In genomic region chr2:39003106-39003505, GRCm38 (mm10) we compare ENCODE assay signal across 9 mouse cellular contexts. TPM values are rescaled to one million over a fixed set of nuclear protein-coding genes. Genes with fewer than 3 reads are reported as not detected.
DNase-seq lines count a peak whose midpoint lies in the region; ATAC-seq and TF ChIP-seq lines count a peak whose summit lies in the region.
"Had no signal": no experiment of that assay in that cellular context is flagged by ENCODE, and none has a peak within 500 bp of the region (broad histone marks: within the 10 kb centered on the region; RNA-seq: fewer than 3 reads in every experiment).

No protein-coding gene starts in this region.

- no peak for TF ChIP-seq POLR2A in bone marrow macrophage, adult 2 months (IDR thresholded peaks at IDR 0.05; ENCODE audit: borderline replicate concordance, low read depth, low read length)

- peak overlapping the region; percentile 95 for H3K4me3 ChIP-seq in bone marrow macrophage, adult 2 months (ENCODE audit: insufficient read depth, low read length)
- H3K4me3 ChIP-seq in intestine, embryonic 14.5 days (ENCODE audit: low read depth, low read length) = no peak overlapping the region
- peak overlapping the region; percentile 56; the same call in 1 of the 2 replicates for H3K4me3 ChIP-seq in midbrain, postnatal 0 days (ENCODE audit: low read depth, low read length)

- peaks cover 46% of the 10 kb centered on the region for H3K36me3 ChIP-seq in intestine, embryonic 14.5 days (ENCODE audit: control insufficient read depth, insufficient read depth, low read length)
- H3K36me3 ChIP-seq in midbrain, postnatal 0 days (ENCODE audit: insufficient read depth, low read length) = peaks cover 27% of the 10 kb centered on the region

- H3K9ac ChIP-seq in intestine, embryonic 14.5 days (ENCODE audit: low read length) = peak overlapping the region; percentile 13; the same call in 1 of the 2 replicates
- 0 out of 2 replicates have a peak overlapping the region, but pooled peaks have one; percentile 9 for H3K9ac ChIP-seq in midbrain, postnatal 0 days (replicated peaks; ENCODE audit: low read length, poor library complexity, severe bottlenecking)

- H3K4me1 ChIP-seq in bone marrow macrophage, adult 2 months (ENCODE audit: control insufficient read depth, insufficient read depth, low read length) = peaks cover 10% of the 10 kb centered on the region
- peaks cover 24% of the 10 kb centered on the region for H3K4me1 ChIP-seq in intestine, embryonic 14.5 days (replicated peaks; ENCODE audit: control insufficient read depth, insufficient read depth, low read length)
- peaks cover 7% of the 10 kb centered on the region; the same call in 1 of the 2 replicates for H3K4me1 ChIP-seq in midbrain, postnatal 0 days (ENCODE audit: insufficient read depth, low read length)

- no peaks in the 10 kb centered on the region for H3K27me3 ChIP-seq in intestine, embryonic 14.5 days (replicated peaks; ENCODE audit: control insufficient read depth, insufficient read depth, low read length)
- no peaks in the 10 kb centered on the region for H3K27me3 ChIP-seq in midbrain, postnatal 0 days (ENCODE audit: insufficient read depth, low read length)

- DNase-seq in kidney, adult 9 months = peak; percentile 10
- no peak for DNase-seq in kidney, postnatal 10 days
- DNase-seq in intestine, embryonic 14.5 days (ENCODE audit: low spot score) = no peak
- DNase-seq in midbrain, postnatal 0 days (ENCODE audit: low spot score) = no peak
- no peak for DNase-seq in layer of hippocampus, postnatal 14 days (ENCODE audit: low spot score in 2 of 2)
- no peak for DNase-seq in layer of hippocampus, adult 9-11 months
- DNase-seq: cerebellum, postnatal 36 days had no signal

- H3K27ac ChIP-seq in bone marrow macrophage, adult 2 months (ENCODE audit: insufficient read depth, low read depth, low read length) = no peak overlapping the region
- H3K27ac ChIP-seq in intestine, embryonic 14.5 days (ENCODE audit: low read depth) = no peak overlapping the region
- no peak overlapping the region for H3K27ac ChIP-seq in midbrain, postnatal 0 days (ENCODE audit: low read depth, low read length)

- peak overlapping the region; percentile 97 for H3K4me2 ChIP-seq in intestine, embryonic 14.5 days (ENCODE audit: low read length)
- H3K4me2 ChIP-seq in midbrain, postnatal 0 days (ENCODE audit: low read depth, low read length, poor library complexity, severe bottlenecking) = 0 out of 2 replicates have a peak overlapping the region, but pooled peaks have one; percentile 69

- H3K9me3 ChIP-seq in intestine, embryonic 14.5 days (ENCODE audit: control insufficient read depth, low read length) = no peaks in the 10 kb centered on the region
- no peaks in the 10 kb centered on the region for H3K9me3 ChIP-seq in midbrain, postnatal 0 days (ENCODE audit: low read length)

- no peak for TF ChIP-seq CTCF in bone marrow macrophage, adult 2 months (IDR thresholded peaks at IDR 0.05; ENCODE audit: low read depth, low read length)
- no peak for TF ChIP-seq CTCF in midbrain, postnatal 0 days (IDR thresholded peaks at IDR 0.05)

- no peak for ATAC-seq in intestine, embryonic 14.5 days (replicated peaks; ENCODE audit: low FRiP score, low TSS enrichment, low read depth)
- ATAC-seq in midbrain, postnatal 0 days (ENCODE audit: low FRiP score) = no peak
- no peak for ATAC-seq in inflammation-experienced regulatory T-cells, adult 6 months

- WGBS in intestine, embryonic 14.5 days = 68% methylated on average over 8 of the region's 8 CpGs
- 59% methylated on average over 8 of the region's 8 CpGs for WGBS in midbrain, postnatal 0 days

RNA-seq across cellular contexts. Expression of gene Arpc5l, which starts 2.0 kb away (rescaled TPM):
- 39.2 and 46.2 TPM in 2 replicates for polyA plus RNA-seq in bone marrow macrophage, adult 2 months (2012; ENCODE audit: insufficient read depth, insufficient read length, missing spikeins)
- 117 and 124 TPM in 2 replicates for polyA plus RNA-seq in intestine, embryonic 14.5 days (2014; fragmentation: Nextera tagmentation; extraction: Ambion mirVana)
- 62.6 and 63.2 TPM in 2 replicates for total RNA-seq in midbrain, postnatal 0 days (2014; rRNA removed)
- 162 and 177 TPM in 2 replicates for polyA plus RNA-seq in midbrain, postnatal 0 days (2015; fragmentation: Nextera tagmentation; extraction: Ambion mirVana)
- 100 to 1,000 TPM; 111 to 141 (median 119) TPM for polyA plus RNA-seq in inflammation-experienced regulatory T-cells, adult 6 months (2017; shearing (Covaris generic))
- 10 to 100 TPM; 85.7 to 95.2 TPM for total RNA-seq in layer of hippocampus, postnatal 14 days (2021)

RNA-seq across cellular contexts. Expression of gene Rpl35, which starts 2.3 kb away (rescaled TPM):
- 194 and 204 TPM in 2 replicates for polyA plus RNA-seq in bone marrow macrophage, adult 2 months (2012; ENCODE audit: insufficient read depth, insufficient read length, missing spikeins)
- polyA plus RNA-seq in intestine, embryonic 14.5 days (2014; fragmentation: Nextera tagmentation; extraction: Ambion mirVana) = 1,154 and 1,176 TPM in 2 replicates
- total RNA-seq in midbrain, postnatal 0 days (2014; rRNA removed) = 82.4 and 110 TPM in 2 replicates
- 566 and 596 TPM in 2 replicates for polyA plus RNA-seq in midbrain, postnatal 0 days (2015; fragmentation: Nextera tagmentation; extraction: Ambion mirVana)
- 1,000 to 10,000 TPM; 1,176 to 2,203 (median 2,023) TPM for polyA plus RNA-seq in inflammation-experienced regulatory T-cells, adult 6 months (2017; shearing (Covaris generic))
- total RNA-seq in layer of hippocampus, postnatal 14 days (2021) = 100 to 1,000 TPM; 246 to 254 TPM

RNA-seq across cellular contexts. Expression of gene Wdr38, which starts 5.8 kb away (rescaled TPM):
- polyA plus RNA-seq in bone marrow macrophage, adult 2 months (2012; ENCODE audit: insufficient read depth, insufficient read length, missing spikeins) = 1.0 and 1.1 TPM in 2 replicates
- 1.1 and 1.3 TPM in 2 replicates for polyA plus RNA-seq in intestine, embryonic 14.5 days (2014; fragmentation: Nextera tagmentation; extraction: Ambion mirVana)
- 0.71 and 3.4 TPM in 2 replicates for total RNA-seq in midbrain, postnatal 0 days (2014; rRNA removed)
- polyA plus RNA-seq in midbrain, postnatal 0 days (2015; fragmentation: Nextera tagmentation; extraction: Ambion mirVana) = 0.49 and 0.72 TPM in 2 replicates
- 1 to 10 TPM in 1 of 3 experiments, under 1 TPM in 2; 0.28 to 1.5 (median 0.63) TPM for polyA plus RNA-seq in inflammation-experienced regulatory T-cells, adult 6 months (2017; shearing (Covaris generic))
- under 1 TPM; 0.36 to 0.55 TPM for total RNA-seq in layer of hippocampus, postnatal 14 days (2021)
